Mouse (Mus musculus): ENCODE measurements around the gene Gm21797. TPM values are rescaled to one million over a fixed set of nuclear protein-coding genes. Genes with fewer than 3 reads are reported as not detected.
"Not testable (repeated sequence)": the region's sequence is repeated elsewhere in the genome, so short reads cannot be mapped to it uniquely, and the experiment has no call there.

The Gm21797 gene
- total RNA-seq (2021), result not detected in 2 replicates
- long read RNA-seq, experiment 1, result 0 reads
- long read RNA-seq, experiment 2, result 0 reads

DNA sequence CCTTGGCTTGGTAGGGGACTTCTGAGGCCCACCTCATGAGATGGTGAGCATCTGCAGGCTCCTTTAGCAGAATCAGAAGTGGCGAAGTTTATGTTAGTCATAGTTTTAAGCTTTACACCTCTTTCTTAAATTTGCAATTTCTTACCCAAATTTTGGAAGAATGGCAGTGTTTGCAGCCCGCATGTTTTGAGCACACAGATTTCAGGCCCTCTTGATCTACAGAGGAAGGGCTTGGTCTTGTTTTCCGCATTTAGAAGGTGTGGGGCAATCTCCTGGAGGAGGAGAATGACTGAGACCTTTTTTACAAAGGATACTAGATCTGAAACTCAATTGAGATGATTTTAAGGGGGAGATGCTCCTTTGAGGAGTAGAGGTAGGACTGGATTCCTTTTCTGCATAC is at the start of gene Gm21797:
Gene Gm21797, minus strand, starts transcription at position 101 of the 400 bp plus-strand sequence.
- DNase-seq, result not testable (repeated sequence)

DNA sequence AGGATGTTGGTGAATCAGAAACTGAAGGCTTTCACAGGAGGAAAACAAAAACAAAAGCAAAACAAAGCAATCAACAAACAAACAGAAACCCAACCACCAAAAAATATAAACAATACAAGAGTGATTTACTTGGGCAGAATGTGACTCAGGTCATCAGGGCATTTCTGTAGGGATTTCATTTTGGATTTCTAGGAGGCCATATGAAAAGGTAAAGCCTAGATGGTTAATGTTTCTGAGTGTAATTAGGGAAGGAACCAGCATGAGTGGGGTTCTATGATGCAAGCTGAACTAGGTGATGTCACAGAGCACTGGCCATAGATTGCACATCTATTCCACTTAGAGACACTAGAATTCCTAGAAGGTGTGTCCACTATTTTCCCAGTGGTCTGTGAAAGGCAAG is 29.0 kb upstream of the Gm21797 start, which contains the start of gene Gm20795:
Gene Gm20795, plus strand, starts transcription at position 301 of the 400 bp plus-strand sequence.
- not testable (repeated sequence) for DNase-seq

Other genes with a start within 250 kb of the Gm21797 start
- not detected in 2 replicates for gene Gm21852, start 123.8 kb downstream of the Gm21797 start, total RNA-seq (2021)
- gene Gm20795, start 29.1 kb upstream of the Gm21797 start, total RNA-seq (2021), result not detected in 2 replicates